Mouse (Mus musculus) lung, adult 2 months (tissue): ENCODE data around the gene Nkain2.

ENCODE experiments used
- CTCF ChIP-seq: fragments of 200-500 bp; IDR thresholded peaks from 2 replicates; pipeline ENCODE4 v1.5.1; 2011; ENCODE audit warnings: mild to moderate bottlenecking, low read length, control low read depth; ENCODE audit not compliant: insufficient read depth
- POLR2A ChIP-seq: fragments of 200-500 bp; IDR thresholded peaks from 2 replicates; pipeline ENCODE4 v1.6.1; 2011; ENCODE audit warnings: low read depth, mild to moderate bottlenecking, control low read depth, low read length, borderline replicate concordance; ENCODE audit errors: extremely low read depth

GRCm38 (mm10) chr10:32182951-32183350, 707.3 kb downstream of the Nkain2 start:
- no peak for TF ChIP-seq CTCF
- TF ChIP-seq POLR2A: no peak
